Mouse (Mus musculus): ENCODE results near the gene Rgl1. TPM values are rescaled to one million over a fixed set of nuclear protein-coding genes. Genes with fewer than 3 reads are reported as not detected.
"Not testable (repeated sequence)": the region's sequence is repeated elsewhere in the genome, so short reads cannot be mapped to it uniquely, and the experiment has no call there.

Gene Rgl1
- polyA plus RNA-seq, 1 experiment from 2014 or later = 33.2 TPM

DNA sequence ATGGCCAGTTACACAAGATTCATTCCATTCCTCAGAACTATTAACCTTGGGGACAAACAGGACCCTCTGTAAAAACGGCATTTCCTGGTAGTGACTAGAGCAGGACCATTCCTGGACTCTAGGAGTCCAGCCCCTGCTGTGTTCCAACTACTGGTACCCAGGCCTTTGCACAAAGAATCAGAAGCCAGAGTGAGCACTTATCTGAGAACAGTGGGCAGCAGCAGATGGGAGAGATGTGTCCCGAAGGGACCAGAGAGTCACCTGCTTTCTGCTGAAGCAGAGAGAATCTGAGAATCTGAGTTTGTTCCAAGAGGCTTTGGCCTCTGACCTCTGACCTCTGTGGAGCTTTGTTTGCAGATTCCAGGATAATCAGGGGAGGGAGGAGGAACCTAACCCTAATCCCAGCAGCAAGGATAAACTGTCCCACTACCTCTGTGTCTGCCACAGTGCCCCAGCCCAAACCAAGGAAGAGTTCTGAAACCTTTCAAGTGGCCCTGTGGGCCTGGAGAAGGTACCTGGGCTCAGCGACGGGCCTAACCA, 22.0 kb upstream of the Rgl1 start:
- Histone ChIP-seq H3K27ac (ENCODE audit: low read length) (no peak overlapping the region), H3K9me3 (ENCODE audit: low read length) (no peaks in the 10 kb centered on the region), H3K9ac (replicated peaks; ENCODE audit: low read depth) (no peak overlapping the region), H3K4me2 (replicated peaks; ENCODE audit: low read depth, low read length) (no peak overlapping the region), H3K27me3 (replicated peaks; ENCODE audit: insufficient read depth, low read length) (no peaks in the 10 kb centered on the region), H3K4me1 (ENCODE audit: insufficient read depth, low read depth, low read length) (no peaks in the 10 kb centered on the region), H3K36me3 (ENCODE audit: insufficient read depth, low read length) (no peaks in the 10 kb centered on the region), H3K4me3 (ENCODE audit: low read depth, low read length) (no peak overlapping the region)
- DNase-seq (ENCODE audit: low spot score) (no peak), ATAC-seq (no peak)
- no peak for TF ChIP-seq CTCF (IDR thresholded peaks at IDR 0.05)
- TF ChIP-seq EP300 (IDR thresholded peaks at IDR 0.05) = no peak
- 53% methylated on average over 4 of the region's 4 CpGs for WGBS

DNA sequence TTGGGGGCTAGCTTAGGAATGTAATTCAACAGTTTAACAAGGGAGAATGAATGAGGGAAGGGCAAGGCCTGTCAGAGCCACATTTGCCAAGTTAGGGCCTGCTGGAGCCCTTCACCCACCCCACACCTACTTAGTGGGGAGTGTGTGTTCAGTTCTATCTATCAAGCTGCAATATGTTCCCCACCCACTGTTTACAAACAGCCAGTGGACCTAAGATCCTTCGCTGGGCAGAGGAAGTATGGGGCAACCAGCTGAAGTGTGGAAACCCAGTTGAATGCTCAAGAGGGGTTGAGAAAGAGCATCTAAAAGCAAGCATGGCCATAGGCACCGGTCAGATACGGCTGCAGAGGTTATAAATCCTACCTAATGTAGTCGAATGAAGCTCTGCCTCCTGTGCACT, 20.8 kb upstream of the Rgl1 start:
- Histone ChIP-seq H3K36me3 (ENCODE audit: insufficient read depth, low read length) (no peaks in the 10 kb centered on the region), H3K4me1 (ENCODE audit: insufficient read depth, low read depth, low read length) (no peaks in the 10 kb centered on the region), H3K4me2 (replicated peaks; ENCODE audit: low read depth, low read length) (no peak overlapping the region), H3K9ac (replicated peaks; ENCODE audit: low read depth) (no peak overlapping the region), H3K9me3 (ENCODE audit: low read length) (no peaks in the 10 kb centered on the region), H3K27me3 (replicated peaks; ENCODE audit: insufficient read depth, low read length) (no peaks in the 10 kb centered on the region), H3K27ac (ENCODE audit: low read length) (no peak overlapping the region), H3K4me3 (ENCODE audit: low read depth, low read length) (no peak overlapping the region)
- peak; percentile 18; the same call in 1 of the 2 replicates for TF ChIP-seq EP300 (IDR thresholded peaks at IDR 0.05)
- TF ChIP-seq CTCF (IDR thresholded peaks at IDR 0.05) = no peak
- ATAC-seq (peak; percentile 31), DNase-seq (ENCODE audit: low spot score) (peak; percentile 67)
- 69% methylated on average over 4 of the region's 4 CpGs for WGBS

DNA sequence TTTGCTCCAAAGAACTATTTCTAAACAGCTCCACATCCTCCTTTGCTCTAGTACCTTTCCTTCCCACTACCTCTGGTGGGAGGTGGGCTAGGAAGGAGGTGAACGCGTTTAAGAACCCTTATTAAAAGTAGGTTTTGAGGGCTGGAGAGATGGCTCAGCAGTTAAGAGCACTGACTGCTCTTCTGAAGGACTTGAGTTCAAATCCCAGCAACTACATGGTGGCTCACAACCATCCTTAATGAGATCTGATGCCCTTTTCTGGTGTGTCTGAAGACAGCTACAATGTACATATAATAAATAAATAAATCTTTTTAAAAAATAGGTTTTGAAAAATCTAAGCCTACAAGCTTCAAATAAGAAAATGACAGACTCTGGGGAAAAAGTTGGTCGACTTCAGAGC, 19.3 kb upstream of the Rgl1 start:
- not testable (repeated sequence) for H3K4me3 ChIP-seq (ENCODE audit: low read depth, low read length); H3K9me3 ChIP-seq (ENCODE audit: low read length); H3K4me1 ChIP-seq (ENCODE audit: insufficient read depth, low read depth, low read length); DNase-seq (ENCODE audit: low spot score); ATAC-seq; H3K36me3 ChIP-seq (ENCODE audit: insufficient read depth, low read length); H3K27me3 ChIP-seq (replicated peaks; ENCODE audit: insufficient read depth, low read length); H3K4me2 ChIP-seq (replicated peaks; ENCODE audit: low read depth, low read length); H3K9ac ChIP-seq (replicated peaks; ENCODE audit: low read depth); H3K27ac ChIP-seq (ENCODE audit: low read length)
- WGBS = 81% methylated on average over 3 of the region's 3 CpGs

DNA sequence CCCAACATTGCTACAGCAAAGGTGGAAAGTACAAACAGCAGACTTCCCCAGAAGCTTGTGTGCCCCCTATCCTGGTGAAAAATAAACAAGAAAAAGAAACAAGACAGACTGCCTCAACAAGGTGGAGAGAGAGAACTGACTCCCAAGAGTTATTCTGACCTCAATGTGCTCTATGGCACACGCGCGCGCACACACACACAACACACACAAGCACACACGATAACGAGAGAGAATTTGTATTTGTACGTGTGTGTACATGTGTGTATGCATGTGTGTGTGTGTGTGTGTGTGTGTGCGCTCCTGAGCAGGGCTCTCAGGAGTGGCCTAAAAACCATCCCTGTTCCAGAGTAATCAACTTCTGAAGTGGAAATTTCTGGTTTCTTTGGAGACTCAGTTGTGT, 18.5 kb upstream of the Rgl1 start:
- Histone ChIP-seq H3K27me3 (replicated peaks; ENCODE audit: insufficient read depth, low read length) (no peaks in the 10 kb centered on the region), H3K36me3 (ENCODE audit: insufficient read depth, low read length) (no peaks in the 10 kb centered on the region), H3K4me3 (ENCODE audit: low read depth, low read length) (no peak overlapping the region), H3K9ac (replicated peaks; ENCODE audit: low read depth) (no peak overlapping the region), H3K27ac (ENCODE audit: low read length) (no peak overlapping the region), H3K4me2 (replicated peaks; ENCODE audit: low read depth, low read length) (no peak overlapping the region), H3K4me1 (ENCODE audit: insufficient read depth, low read depth, low read length) (no peaks in the 10 kb centered on the region), H3K9me3 (ENCODE audit: low read length) (no peaks in the 10 kb centered on the region)
- ATAC-seq = no peak
- WGBS = 97% methylated on average over 8 of the region's 8 CpGs
- no peak for DNase-seq (ENCODE audit: low spot score)
- TF ChIP-seq EP300 (IDR thresholded peaks at IDR 0.05) = no peak
- TF ChIP-seq CTCF (IDR thresholded peaks at IDR 0.05) = no peak

DNA sequence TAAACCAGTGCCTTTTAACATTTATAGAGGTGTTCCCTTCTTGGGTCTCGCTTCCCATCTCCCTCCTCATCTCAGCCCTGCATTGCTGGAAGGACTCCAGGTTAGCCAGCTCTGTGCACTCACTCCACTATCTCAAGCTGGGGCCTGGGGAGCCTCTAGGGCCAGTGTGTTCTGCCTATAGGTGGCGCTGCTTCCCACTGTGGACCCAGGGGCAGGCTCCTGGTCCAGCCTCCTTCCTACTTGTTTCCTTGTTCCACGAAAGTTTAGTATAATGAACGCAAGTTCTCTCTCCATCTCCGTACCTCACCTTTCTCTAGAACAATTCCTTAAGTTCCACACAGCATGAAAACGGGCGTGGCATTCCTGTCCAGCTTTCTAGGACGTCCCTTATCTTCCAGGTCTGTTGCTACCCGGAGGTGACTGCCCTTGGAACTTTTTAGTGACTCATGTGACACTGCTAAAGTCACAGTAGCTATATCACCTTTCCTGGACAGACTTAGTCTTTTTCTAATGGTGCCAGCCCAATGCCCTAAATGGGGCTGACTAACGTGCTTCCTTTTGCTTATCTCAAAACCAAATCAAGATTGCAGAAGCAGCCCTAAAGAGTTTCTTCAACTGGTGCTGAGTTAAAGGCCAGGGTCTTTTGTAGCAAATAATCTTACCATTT, 13.1 kb upstream of the Rgl1 start:
- Histone ChIP-seq H3K27ac (ENCODE audit: low read length) (no peak overlapping the region), H3K36me3 (ENCODE audit: insufficient read depth, low read length) (peaks cover 13% of the 10 kb centered on the region), H3K4me1 (ENCODE audit: insufficient read depth, low read depth, low read length) (no peaks in the 10 kb centered on the region), H3K9ac (replicated peaks; ENCODE audit: low read depth) (no peak overlapping the region), H3K27me3 (replicated peaks; ENCODE audit: insufficient read depth, low read length) (no peaks in the 10 kb centered on the region), H3K4me2 (replicated peaks; ENCODE audit: low read depth, low read length) (no peak overlapping the region), H3K9me3 (ENCODE audit: low read length) (no peaks in the 10 kb centered on the region), H3K4me3 (ENCODE audit: low read depth, low read length) (no peak overlapping the region)
- 18% methylated on average over 10 of the region's 10 CpGs for WGBS
- TF ChIP-seq EP300 (IDR thresholded peaks at IDR 0.05) (no peak), CTCF (IDR thresholded peaks at IDR 0.05) (peak; percentile 87)
- ATAC-seq (peak; percentile 88), DNase-seq (ENCODE audit: low spot score) (peak; percentile 70)

DNA sequence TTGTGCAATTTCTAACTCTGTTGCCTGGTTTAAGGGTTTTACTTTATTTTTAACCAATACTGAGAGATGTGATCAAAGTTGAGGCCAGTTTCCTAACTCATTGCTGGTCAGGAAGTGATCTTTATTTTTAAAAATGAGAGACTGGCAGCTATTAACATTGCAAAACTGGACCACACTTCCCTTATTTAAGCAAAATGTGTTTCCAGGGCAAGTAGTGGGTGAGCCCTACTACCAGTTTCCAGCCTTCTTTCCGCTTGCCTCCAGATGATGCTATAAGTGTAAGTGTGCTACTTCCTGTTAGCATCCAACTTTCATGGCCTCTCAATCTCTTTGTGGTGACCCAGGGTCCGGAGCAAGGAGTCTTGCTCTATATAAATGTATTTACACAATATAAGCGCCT, 8.4 kb upstream of the Rgl1 start:
- DNase-seq (ENCODE audit: low spot score); H3K9me3 ChIP-seq (ENCODE audit: low read length); H3K27ac ChIP-seq (ENCODE audit: low read length); ATAC-seq; H3K27me3 ChIP-seq (replicated peaks; ENCODE audit: insufficient read depth, low read length); H3K4me1 ChIP-seq (ENCODE audit: insufficient read depth, low read depth, low read length); H3K9ac ChIP-seq (replicated peaks; ENCODE audit: low read depth); H3K4me3 ChIP-seq (ENCODE audit: low read depth, low read length); H3K4me2 ChIP-seq (replicated peaks; ENCODE audit: low read depth, low read length): not testable (repeated sequence)
- H3K36me3 ChIP-seq (ENCODE audit: insufficient read depth, low read length) = peaks cover 29% of the 10 kb centered on the region
- whole genome bisulfite sequencing = 70% methylated on average over 3 of the region's 3 CpGs
